Mouse (Mus musculus) neural tube, postnatal 0 days (tissue): ENCODE measurements around the gene Gm44965. TPM values are rescaled to one million over a fixed set of nuclear protein-coding genes. Genes with fewer than 3 reads are reported as not detected.

Experiments
- polyA plus RNA-seq: library from polyadenylated mRNA; unstranded; fragments of >200 nt; fragmentation: Nextera tagmentation; extraction: Ambion mirVana; gene quantifications from 2 replicates; pipeline ENCODE4 v1.2.1, GENCODE M21; 2015

Gene Gm44965
- not detected in 2 replicates for polyA plus RNA-seq

GRCm38 (mm10) chr6:48593158-48594042 lies at the start of gene Gm44965, which contains the start of gene Repin1:
TSS of gene Gm44965 (plus strand) at chr6:48593941.
TSS of gene Repin1 (plus strand) at chr6:48593883.

GRCm38 (mm10) chr6:48554280-48555103 lies 39.2 kb upstream of the Gm44965 start, which contains the start of gene Lrrc61:
TSS of gene Lrrc61 (plus strand) at chr6:48554796.

GRCm38 (mm10) chr6:48572572-48573061 lies 21.1 kb upstream of the Gm44965 start, which contains the start of gene Rarres2:
TSS of gene Rarres2 (minus strand) at chr6:48572789.

GRCm38 (mm10) chr6:48589194-48589750 lies 4.5 kb upstream of the Gm44965 start, which contains the start of gene Gm45021:
TSS of gene Gm45021 (plus strand) at chr6:48589610.

GRCm38 (mm10) chr6:48601271-48602079 lies 7.7 kb downstream of the Gm44965 start, which contains the start of gene Zfp775:
TSS of gene Zfp775 (plus strand) at chr6:48602063.

GRCm38 (mm10) chr6:48626464-48626863 lies 32.7 kb downstream of the Gm44965 start, which contains the start of gene AI854703:
TSS of gene AI854703 (plus strand) at chr6:48626764.

GRCm38 (mm10) chr6:48646995-48647394 lies 53.3 kb downstream of the Gm44965 start, which contains the start of gene Gimap8:
TSS of gene Gimap8 (plus strand) at chr6:48647234.

Other genes with a start within 250 kb of the Gm44965 start
- 17.5 and 21.6 TPM in 2 replicates for gene Krba1, start 198.4 kb upstream of the Gm44965 start, polyA plus RNA-seq
- gene Zfp467, start 148.1 kb upstream of the Gm44965 start, polyA plus RNA-seq = 45.1 and 46.9 TPM in 2 replicates
- 0.17 and 0.27 TPM in 2 replicates for gene Sspo, start 145.7 kb upstream of the Gm44965 start, polyA plus RNA-seq
- gene Atp6v0e2, start 56.3 kb upstream of the Gm44965 start, polyA plus RNA-seq = 494 and 535 TPM in 2 replicates
- 15.0 and 15.1 TPM in 2 replicates for gene Lrrc61, start 39.1 kb upstream of the Gm44965 start, polyA plus RNA-seq
- 21.1 and 23.0 TPM in 2 replicates for gene Rarres2, start 21.2 kb upstream of the Gm44965 start, polyA plus RNA-seq
- not detected in 2 replicates for gene Gm45021, start 4.3 kb upstream of the Gm44965 start, polyA plus RNA-seq
- 33.1 and 38.6 TPM in 2 replicates for gene Repin1, start 58 bp upstream of the Gm44965 start, polyA plus RNA-seq
- 7.1 and 7.3 TPM in 2 replicates for gene Zfp775, start 8.1 kb downstream of the Gm44965 start, polyA plus RNA-seq
- 38.7 and 38.8 TPM in 2 replicates for gene AI854703, start 32.8 kb downstream of the Gm44965 start, polyA plus RNA-seq
- 0.36 and 0.50 TPM in 2 replicates for gene Gimap8, start 53.3 kb downstream of the Gm44965 start, polyA plus RNA-seq
- gene Gimap9, start 82.2 kb downstream of the Gm44965 start, polyA plus RNA-seq = 1.0 and 1.2 TPM in 2 replicates
- gene Gimap4, start 90.6 kb downstream of the Gm44965 start, polyA plus RNA-seq = 0.57 and 0.62 TPM in 2 replicates
- gene Gimap6, start 114.3 kb downstream of the Gm44965 start, polyA plus RNA-seq = 5.7 and 6.9 TPM in 2 replicates
- 0.68 TPM in 1 of 2 replicates, not detected in the other for gene Gm28053, start 124.7 kb downstream of the Gm44965 start, polyA plus RNA-seq
- gene Gimap7, start 124.7 kb downstream of the Gm44965 start, polyA plus RNA-seq = not detected in 2 replicates
- 5.9 and 8.2 TPM in 2 replicates for gene Gimap1, start 145.1 kb downstream of the Gm44965 start, polyA plus RNA-seq
- gene Gimap5, start 152.3 kb downstream of the Gm44965 start, polyA plus RNA-seq = 1.7 and 2.2 TPM in 2 replicates
- gene Gimap3, start 176.9 kb downstream of the Gm44965 start, polyA plus RNA-seq = not detected in 2 replicates
- gene Tmem176a, start 247.0 kb downstream of the Gm44965 start, polyA plus RNA-seq = 85.7 and 92.0 TPM in 2 replicates
- gene Tmem176b, start 247.6 kb downstream of the Gm44965 start, polyA plus RNA-seq = 178 and 196 TPM in 2 replicates